Mouse (Mus musculus) layer of hippocampus, adult 11-12 months (tissue): Measurements from ENCODE around the gene Mrvi1.

Source experiments
- DNase-seq: peaks from one replicate; pipeline ENCODE4 v3.0.0; 2022; ENCODE audit warnings: low spot score

Gene Mrvi1

DNA sequence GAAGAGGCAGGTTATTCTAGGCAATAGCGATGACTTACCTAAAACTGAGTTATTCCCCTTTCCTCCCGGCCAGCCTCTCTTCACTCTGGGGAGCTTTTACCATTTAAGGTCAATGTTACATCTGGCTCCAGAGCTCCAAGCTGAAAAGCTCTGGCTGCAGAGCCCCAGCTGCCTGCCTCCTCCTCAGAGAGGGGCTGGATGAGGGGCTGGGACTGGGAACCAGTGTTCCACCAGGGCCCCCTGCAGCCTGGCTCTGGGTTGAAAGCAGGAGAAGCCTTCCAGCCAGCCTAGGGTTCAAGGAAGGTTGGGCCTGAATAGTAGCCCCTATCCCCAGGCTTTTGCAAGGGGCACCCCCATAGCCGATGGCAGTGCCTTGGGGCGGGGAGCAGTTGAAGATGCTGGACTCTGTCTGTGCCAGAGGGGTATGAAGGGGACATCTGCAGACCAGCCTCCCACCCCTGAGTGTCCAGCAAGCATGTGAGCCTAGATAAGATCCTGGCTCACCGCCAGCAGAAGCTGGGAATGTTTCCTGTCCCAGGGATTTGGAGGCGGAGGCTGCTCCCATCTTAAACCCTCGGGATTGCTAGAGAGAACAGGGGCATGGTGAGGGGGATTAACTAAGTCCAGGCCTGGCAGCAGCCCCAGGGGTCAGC lies at the start of gene Mrvi1:
TSS of gene Mrvi1 (minus strand) at position 409 of the 653 bp plus-strand sequence.
- no peak for DNase-seq

DNA sequence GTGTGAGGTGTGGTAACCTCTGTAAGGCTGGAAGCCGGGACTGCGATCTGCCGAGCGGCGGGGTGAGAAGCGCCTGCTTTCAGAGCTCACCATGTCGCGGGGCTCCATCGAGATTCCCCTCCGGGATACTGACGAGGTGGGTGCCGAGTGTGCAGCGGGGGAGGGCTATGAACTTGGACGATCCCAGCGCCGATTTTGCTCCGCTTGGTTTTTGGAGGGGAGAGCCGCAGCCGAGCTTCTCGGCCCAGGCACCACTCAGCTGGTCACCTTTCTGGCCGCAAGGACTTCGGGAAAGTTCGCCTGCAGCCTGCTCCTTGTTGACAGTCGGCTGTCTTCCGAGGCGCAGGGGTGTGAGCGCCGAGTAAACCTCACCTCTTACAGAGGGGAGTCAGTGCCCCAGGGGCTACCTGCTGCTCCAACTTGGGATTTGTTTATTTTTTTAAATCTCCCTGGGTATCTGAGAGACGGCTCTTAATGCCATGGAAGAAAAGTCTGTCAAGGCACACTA lies 46.8 kb upstream of the Mrvi1 start:
- no peak for DNase-seq

DNA sequence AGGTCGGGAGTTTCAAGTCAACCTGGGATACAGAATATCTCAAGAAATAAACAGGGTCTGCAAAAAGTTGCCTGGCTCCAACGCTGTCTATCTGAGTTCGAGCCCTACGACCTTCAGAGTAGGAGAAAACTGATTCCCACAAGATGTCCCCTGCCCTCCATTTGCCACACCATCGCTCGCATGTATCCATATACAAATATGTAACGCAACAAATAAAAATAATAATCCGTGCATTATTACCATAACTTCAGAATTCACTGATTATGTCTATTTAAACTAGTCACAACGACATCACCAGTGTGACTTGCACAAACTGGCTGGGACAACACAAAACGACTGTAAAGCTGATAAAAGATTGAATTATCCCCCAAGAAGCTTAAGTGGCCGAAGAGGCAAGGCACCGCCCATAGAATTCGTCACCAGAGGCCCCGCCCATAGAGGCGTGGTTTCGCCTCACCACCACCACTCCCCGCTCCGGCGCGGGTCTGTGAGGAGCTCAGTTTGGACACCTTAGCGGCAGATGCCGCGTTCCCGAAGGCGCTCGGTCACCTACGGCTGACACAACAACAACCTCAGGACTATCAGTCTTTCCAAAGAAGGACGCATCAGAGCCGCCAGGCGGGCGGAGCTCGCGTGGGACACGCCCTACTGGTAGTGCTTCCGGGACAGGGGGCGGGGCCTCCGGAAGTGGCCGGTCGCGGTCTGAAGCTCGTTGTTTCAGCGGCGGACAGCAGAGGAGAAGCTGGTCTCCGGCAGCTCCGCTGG lies 46.2 kb upstream of the Mrvi1 start, which contains the start of gene Ctr9:
TSS of gene Ctr9 (plus strand) at position 671 of the 765 bp plus-strand sequence.
- peak; percentile 94 for DNase-seq

DNA sequence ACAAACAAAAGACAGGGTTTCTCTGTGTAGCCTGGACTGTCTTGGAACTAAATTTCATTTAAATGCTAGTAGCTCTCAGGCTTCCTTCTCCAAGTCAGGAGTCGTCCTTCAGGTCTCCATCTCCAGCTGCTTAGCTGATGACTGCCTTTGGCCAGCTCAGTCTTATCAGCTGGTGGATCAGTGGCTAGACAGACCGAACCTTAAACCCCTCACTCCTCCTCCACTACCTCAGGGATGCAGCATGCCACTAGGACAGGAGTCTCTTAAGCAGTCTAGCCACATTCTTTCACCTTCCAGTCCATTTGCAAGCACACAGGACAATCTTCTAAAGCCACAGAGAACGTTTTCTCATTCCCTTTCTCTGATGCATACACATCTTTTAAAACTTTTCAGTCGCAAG lies 42.7 kb upstream of the Mrvi1 start:
- DNase-seq, result no peak

DNA sequence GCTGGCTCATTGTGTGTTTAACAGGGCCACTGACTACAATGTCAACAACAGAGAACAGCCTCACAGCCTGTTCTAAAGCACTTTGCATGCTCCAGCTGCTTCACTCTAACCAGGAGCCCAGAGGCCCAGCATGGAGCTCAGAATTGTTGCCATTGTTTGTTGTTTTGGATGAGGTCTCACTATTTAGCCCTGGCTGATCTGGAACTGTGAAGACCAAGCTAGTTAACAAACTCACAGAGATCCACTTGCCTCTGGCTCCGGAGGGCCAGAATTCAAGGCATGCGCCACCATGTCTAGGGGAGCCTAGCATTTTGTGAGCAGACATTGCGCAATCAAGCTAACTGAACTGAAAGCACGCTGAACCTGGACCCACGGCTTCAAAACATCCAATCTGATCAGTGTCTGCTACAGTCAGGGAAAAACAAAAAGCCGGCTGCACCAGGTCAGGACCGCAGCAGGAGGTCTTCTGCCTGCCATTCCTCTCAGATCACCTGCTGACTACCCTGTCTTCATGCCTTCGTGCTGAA lies 41.9 kb upstream of the Mrvi1 start:
- peak; percentile 12 for DNase-seq

DNA sequence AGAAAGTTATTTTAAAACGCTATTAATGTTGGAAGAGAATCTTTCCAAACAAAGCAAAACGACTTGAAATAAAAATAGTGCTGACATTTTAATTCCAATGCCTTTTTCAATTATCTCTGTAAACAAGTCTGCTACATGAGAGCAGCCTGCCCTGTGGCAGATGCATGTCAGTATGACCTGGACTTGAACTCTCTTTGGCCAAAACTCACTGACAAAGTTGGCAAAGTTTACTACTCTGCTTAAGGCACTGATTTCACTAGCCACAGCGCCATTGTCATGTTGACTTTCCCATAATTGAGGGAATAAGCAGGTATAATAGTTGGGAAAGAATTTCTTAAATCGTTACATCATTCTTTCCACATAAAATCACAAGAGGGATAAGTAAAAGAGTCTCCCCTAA lies 38.6 kb upstream of the Mrvi1 start:
- DNase-seq, result no peak

DNA sequence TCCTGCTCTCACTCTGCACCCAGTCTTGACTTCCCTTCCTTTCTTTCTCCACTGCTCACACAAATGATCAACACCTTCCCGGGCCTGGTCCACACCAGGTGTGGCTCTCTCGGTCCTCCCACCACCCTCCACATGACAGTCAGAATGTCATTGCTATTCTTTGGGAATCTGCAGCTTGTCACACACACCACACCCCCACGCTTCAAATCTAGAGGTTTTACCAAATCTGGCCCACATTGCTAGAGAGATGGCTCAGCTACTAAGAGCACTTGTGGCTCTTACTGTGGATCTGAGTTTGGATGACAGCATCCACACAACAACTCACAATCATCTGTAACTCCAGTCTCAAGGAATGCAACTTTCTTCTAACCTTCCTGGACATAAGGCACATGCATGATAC lies 34.7 kb upstream of the Mrvi1 start:
- DNase-seq, result no peak

DNA sequence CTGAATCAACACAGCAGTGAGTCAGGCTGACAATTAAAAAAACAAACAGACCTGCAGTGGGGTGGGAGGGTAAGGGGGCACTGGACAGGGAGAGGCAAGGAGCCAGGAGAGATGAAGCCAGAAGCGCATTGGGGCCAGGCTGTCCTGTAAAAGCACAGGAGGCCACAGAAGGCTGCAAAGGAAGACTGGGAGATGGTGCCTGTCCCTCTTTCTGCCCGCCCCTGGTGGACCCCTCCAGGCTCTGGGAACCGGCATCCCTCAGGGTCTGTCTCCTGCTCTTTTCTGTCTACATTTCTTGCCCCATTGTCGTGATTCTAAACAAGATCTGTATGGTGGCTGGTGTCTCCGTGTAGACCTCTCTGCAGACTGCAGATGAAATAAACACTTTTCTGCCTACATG lies 33.5 kb upstream of the Mrvi1 start:
- no peak for DNase-seq

DNA sequence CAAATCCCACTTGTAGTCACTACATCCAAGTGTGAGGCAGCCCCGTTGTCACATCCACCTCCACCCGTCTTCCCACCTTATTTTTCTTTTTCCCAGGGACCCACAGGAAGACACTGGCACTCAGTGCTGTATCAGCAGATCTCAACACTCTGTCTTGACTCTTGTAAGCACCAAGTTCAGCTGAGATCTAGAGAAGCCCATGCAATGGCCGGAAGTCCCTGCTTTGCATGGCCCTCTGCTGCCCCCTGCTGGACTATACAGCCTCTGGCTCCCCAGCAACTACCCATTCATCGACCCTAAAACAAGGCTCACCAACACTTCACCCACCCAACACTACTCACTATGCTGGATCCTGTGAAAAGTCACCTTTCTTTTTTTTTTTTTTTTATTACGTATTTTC lies 32.6 kb upstream of the Mrvi1 start:
- DNase-seq, result peak; percentile 90

DNA sequence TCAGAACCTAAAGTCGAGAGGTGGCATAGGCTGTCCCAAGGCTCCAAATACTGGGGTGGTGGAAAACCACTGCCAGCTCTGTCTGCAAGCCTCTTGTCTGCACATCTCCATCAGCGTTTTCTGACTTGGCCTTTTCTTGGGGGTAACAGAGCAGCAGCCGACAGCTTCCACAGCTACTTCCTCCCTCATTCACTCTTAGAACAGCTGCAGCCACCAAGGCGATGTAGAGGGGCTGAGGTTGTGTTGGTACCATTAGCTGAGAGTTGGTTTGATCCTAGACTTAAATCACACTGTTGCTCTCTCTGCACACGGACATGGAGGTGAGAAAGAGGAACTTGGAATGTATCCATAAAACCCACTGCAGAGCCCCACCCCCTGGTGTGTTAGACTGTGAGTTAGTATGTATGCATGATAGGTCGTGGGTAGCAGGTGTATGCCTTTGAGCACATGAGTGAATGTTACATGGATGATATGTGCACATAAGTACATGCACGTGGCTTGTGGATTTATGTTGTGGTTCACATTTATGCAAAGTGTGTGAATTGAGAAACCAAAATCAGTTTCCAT lies 31.9 kb upstream of the Mrvi1 start:
- DNase-seq, result no peak

DNA sequence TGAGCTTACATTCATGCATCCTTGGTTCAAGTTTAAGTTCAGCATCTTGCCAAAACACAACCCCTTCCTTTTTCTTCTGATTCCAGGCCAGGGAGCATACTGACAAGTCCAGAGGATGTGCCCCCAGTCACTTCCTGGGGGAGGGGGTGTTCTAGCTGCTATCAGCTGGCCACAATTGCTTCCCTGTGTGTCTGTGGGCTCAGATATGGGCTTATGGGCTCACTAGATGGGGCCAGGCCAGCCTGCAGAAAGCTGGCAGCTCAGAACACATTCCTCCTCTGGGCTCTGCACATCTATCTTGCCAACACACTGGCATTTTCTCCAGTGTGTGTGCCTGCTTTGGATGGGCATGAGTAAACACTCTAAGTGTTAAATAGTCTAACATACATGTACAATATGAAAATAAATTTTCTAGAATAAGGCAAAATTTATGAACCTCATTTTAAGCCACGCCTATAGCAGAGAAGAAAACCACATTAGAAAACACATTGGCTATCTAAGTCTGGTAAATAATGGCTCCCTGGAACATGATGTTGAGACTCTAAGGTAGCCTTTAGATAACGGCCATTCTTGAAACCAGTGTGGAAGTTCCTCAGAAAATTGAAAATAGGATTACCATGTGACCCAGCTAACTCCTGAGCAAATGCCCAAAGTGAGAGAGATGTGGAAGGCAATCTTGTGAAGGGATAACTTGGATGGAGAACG lies 22.0 kb upstream of the Mrvi1 start:
- no peak for DNase-seq

DNA sequence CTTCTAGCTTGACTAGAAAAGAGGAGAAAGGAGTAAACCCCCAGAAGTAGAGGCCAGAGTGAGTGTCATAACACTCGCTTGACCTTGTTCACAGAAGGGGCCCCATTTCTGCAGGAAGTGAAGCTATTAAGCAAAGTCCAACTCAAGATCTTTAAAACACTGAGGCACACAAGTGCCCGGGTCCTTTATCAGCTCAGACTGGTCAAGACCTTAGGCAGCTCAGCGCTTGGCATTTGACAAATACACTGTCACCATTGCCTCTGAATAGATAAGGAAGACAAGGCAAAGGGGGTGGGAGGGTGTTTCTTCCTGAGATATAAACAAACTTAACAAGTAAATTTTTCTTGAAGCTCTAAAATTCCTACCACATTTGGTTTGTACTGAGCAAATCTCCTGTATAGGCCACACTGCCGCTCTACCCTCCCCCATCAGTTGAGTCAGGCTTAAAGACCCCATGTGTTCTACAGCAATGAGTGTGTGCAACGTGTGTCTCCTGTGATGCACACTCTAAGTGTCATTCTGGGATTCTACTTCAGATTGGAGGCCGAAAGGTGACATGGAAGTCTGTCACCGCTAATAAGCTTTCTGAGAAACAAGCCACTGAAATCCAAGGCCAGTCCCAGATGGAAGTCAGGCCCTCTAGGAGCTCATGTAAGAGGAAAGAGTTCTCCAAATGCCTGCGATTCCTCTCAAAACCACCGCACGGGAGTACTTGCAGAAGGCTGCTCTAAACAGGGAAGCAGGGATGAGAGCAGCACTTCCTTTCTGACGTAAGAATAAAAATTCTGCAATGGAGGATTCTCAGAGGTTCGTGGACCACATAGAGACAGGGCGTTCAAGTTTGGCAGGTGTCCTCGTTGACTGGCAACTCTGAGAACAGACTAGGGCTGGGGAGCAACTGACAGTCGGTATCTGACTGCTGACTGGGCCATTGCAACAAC lies 16.9 kb upstream of the Mrvi1 start:
- no peak for DNase-seq

DNA sequence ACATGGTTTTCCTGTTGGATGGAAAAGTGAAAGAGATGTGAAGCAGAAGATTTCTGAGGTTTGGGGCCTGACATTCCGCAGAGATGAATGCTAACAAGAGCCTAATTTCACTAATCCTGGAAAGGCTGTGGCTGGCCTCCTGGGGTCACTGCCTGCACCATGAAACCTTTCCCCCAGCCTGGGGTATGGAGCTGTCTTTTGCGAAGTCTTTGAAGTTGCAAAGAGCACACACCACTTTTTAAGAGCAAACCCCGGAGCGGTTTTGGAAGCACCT lies 8.9 kb upstream of the Mrvi1 start:
- DNase-seq, result no peak

DNA sequence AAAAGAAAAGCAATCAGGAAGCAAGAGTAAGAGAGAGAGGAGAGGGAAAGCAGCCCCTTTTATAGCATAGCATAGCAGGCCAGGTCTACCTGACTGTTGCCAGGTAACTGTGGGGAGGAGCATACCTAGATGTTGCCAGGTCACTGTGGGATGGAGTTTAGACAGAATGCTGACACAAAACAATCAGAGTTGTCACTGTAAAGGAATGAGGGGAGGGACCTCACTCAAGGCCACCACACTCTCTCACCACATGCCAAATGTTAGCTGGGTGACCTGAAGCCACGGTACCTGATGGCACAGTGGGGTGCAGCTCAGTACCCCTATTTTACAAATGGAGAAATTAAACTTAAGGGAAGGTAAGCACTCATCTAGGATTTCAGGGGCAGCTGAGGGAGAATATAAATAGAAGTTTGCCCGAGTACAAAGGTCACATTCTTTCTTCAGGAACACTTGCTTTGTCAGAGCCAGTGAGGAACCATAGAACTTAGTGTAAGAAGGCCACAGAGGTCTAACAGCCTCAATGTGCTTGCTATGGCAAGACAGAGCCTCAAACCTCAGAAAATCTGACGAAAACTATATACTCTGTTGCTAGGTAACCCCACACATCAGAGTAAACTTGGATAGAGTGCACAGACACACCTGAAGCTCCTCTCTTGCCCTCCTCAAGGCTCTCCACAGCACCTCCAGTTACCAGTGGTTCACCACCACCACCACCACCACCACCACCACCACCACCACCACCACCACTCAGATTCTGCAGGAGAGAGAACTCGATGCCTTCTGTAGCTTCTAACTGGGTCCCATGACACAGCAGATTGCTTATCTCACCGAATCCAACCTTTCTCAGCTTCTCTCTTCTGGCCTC lies 8.3 kb upstream of the Mrvi1 start:
- no peak for DNase-seq

DNA sequence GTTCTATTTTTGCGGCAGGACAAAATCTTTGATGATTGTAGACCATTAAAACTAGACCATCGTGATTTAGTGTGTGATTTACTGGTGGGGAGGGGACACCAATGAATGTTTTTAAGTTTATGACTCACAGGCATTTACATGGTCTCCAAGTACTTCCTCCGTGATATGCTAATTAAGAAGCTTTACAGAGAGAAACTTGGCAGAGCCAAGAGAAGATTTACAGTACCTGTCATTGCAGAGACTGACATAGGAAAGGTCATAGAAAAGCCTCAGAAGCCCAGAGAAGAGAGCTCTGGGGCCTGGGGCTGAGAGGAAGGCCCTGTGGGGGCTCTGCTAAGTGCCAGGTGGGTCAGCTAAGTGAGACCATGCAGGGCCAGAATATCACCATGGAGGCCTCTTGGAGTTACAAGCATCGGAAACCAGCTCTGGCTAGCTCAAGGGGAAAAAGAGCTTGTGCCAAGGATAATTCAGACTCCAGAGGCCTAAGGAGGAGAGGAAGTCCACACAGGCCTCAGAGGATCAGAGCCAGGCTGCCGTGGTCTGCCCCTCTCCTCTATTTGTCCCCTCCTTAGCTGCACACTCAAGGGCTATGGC lies 7.1 kb upstream of the Mrvi1 start:
- no peak for DNase-seq

DNA sequence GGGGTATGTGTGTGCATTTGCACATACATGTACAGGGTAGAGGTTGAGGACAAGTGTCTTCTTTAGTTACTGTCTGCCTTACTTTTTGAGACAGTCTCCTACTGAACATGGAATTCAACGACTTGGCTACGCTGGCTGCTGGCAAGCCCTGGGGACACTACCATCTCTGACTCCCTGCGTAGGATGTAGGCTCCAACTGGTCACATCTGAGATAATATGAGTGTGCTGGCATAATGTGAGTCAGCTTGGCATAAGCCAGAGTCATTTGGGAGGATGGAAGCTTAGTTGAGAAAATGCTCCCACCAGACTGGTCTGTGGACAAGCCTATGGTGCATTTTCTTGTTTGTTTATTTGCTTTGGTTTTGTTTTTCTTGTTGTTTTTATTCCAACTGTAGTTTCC lies 5.8 kb upstream of the Mrvi1 start:
- peak; percentile 37 for DNase-seq

DNA sequence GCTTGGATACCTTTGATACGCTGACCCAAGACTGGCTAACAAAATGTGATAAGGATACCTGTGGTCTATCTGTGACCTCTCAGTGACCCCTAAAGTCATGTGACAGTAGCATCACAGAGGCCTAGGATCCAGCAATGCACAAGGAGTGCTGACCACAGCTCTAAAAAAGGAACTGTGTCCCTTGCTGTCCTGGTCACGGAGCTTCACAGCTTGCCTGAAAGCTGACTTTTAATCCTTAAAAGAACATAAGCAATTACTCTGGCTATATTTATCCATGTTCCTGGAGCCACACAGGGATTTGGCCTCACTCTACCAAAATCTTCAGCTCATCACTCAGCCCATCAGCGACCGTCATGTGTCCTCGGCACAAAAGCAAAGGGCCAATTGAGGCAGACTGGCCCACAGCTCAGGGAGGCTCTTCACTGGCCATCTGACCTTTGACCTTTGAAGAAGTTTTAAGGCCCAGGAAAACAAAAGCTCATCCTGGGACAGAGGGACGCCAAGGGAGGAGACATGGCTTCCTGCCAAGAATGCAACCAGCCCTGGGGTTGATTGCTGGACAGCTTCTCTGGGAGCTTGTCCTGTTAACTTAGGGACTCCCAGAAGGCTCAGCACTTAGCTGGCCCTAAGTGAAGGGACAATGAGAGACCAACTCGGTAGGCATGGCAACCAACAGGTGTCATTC lies 3.5 kb upstream of the Mrvi1 start:
- DNase-seq, result no peak

DNA sequence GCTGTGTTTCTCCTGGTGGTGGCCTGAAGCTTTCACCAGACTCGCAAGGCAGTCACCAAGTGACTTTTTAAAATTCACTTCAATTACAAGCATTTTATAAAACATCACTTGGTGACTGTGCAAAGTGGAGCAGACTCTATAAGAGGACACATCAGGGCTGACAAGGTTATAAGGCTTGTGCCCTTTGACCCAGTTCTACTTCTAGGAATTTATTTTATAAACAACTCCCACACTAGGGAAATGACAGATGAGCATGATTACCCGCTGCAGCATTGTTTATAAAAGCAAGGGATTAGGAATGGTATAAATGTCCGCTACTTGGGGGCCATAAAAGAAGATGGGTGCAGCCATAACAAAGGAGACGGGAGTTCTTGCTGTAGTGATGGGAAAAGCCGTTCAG lies 1.4 kb upstream of the Mrvi1 start:
- no peak for DNase-seq

DNA sequence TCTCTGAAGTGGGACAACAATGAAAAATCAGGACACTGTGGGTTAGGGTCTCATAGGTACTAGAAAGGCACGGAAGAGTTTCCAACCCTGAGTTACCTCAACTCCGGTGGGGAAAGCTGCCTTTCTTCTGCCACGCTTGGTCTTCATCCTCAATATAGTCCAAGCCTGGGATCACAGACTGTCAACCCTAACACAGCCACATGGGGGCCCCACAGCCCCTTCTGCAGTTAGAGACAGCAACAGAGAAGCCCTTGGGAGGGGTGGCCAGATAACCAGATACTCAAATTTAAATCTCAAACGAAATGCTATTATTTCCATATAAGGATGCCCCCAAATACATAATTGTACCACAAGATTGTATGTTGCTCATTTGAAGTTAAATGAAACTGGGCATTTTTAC lies 503 bp upstream of the Mrvi1 start:
- peak; percentile 62 for DNase-seq

DNA sequence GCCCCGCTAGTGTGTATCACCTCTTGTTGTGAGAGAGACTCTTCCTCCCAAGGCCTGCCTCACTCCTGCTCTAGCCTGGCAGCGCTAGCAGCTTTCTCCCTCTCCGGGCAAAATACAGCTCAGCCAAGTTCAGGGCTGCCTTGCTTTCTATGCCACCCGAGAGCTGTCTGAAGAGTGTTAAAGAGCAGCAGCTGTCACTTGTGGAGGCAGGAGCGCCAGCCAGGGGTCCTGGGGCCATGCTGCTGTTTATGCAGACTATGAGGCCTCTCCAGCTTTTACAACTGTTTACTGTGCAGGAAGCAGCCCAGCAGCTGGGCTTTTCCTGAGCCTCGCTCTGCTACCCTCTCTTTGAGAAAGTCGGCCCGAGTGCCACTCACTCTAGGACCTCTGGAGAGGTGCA lies 1.2 kb downstream of the Mrvi1 start:
- DNase-seq, result no peak
